Mouse (Mus musculus) heart, postnatal 36 days (tissue): ENCODE measurements around the gene Gm8362. TPM values are rescaled to one million over a fixed set of nuclear protein-coding genes. Genes with fewer than 3 reads are reported as not detected.
"Not testable (repeated sequence)": the region's sequence is repeated elsewhere in the genome, so short reads cannot be mapped to it uniquely, and the experiment has no call there.

Source experiments
- DNase-seq, 2 experiments: peaks; one replicate each; pipeline ENCODE4 v3.0.0; 2021 to 2022
- intact Hi-C: fragments of 180-260 bp; cut with DNase I; formaldehyde crosslinking; loops from one replicate; pipeline ENCODE4 v1.15.1; 2025
- total RNA-seq, 2 experiments: library from RNA; stranded (reverse); gene quantifications; 2 replicates each; pipeline ENCODE4 v1.2.3; 2021

The Gm8362 gene
- total RNA-seq: not detected

GRCm38 (mm10) chr14:6774311-6774710 lies at the start of gene Gm8362:
Gene Gm8362, minus strand, starts transcription at chr14:6774411.
- DNase-seq, intact Hi-C loops: not testable (repeated sequence)

- intact Hi-C loops, DNase-seq: not testable (repeated sequence)
Observed at GRCm38 (mm10) chr14:6823297-6823696, 49.1 kb upstream of the Gm8362 start.

GRCm38 (mm10) chr14:6757231-6757536 lies 17.0 kb downstream of the Gm8362 start:
- DNase-seq: peak in 1 of 2 experiments; percentile 4
- intact Hi-C loops: not testable (repeated sequence)

GRCm38 (mm10) chr14:6756384-6757230 lies 17.6 kb downstream of the Gm8362 start:
- intact Hi-C loops: not testable (repeated sequence)
- peak; percentile 14 to 28 for DNase-seq

GRCm38 (mm10) chr14:6742232-6742631 lies 32.0 kb downstream of the Gm8362 start, which contains the start of gene Gm3636:
Gene Gm3636, minus strand, starts transcription at chr14:6742332.
- DNase-seq, intact Hi-C loops: not testable (repeated sequence)

GRCm38 (mm10) chr14:6720151-6720550 lies 54.1 kb downstream of the Gm8362 start, which contains the start of gene Gm8050:
Gene Gm8050, minus strand, starts transcription at chr14:6720251.
- intact Hi-C loops, DNase-seq: not testable (repeated sequence)

Other genes with a start within 250 kb of the Gm8362 start
- not detected for gene Gm8356, start 237.1 kb downstream of the Gm8362 start, total RNA-seq
- gene Gm3629, start 183.8 kb downstream of the Gm8362 start, total RNA-seq: under 1 TPM in 1 of 2 experiments, not detected in 1; 0.60 TPM
- not detected for gene Gm3460, start 152.0 kb downstream of the Gm8362 start, total RNA-seq
- gene Gm10251, start 90.2 kb downstream of the Gm8362 start, total RNA-seq: not detected
- gene Gm8050, start 54.2 kb downstream of the Gm8362 start, total RNA-seq: not detected
- gene Gm3636, start 32.1 kb downstream of the Gm8362 start, total RNA-seq: under 1 TPM; 0.30 to 0.50 TPM
- not detected for gene Gm3642, start 65.9 kb upstream of the Gm8362 start, total RNA-seq
- gene Gm3667, start 115.6 kb upstream of the Gm8362 start, total RNA-seq: under 1 TPM; 0.33 to 0.35 TPM
- not detected for gene Gm6356, start 199.4 kb upstream of the Gm8362 start, total RNA-seq